Mouse (Mus musculus): ENCODE measurements around the gene Nptx1. TPM values are rescaled to one million over a fixed set of nuclear protein-coding genes. Genes with fewer than 3 reads are reported as not detected.

Nptx1 gene
- polyA plus RNA-seq, 1 experiment from 2014 or later = 20.7 TPM

- Histone ChIP-seq H3K27ac (replicated peaks) (no peak overlapping the region), H3K36me3 (no peaks in the 10 kb centered on the region), H3K4me2 (no peak overlapping the region), H3K9me3 (no peaks in the 10 kb centered on the region), H3K4me3 (no peak overlapping the region), H3K9ac (no peak overlapping the region), H3K27me3 (0 out of 2 replicates have a peak, but pooled peaks cover 2% of the 10 kb centered on the region), H3K4me1 (replicated peaks) (peaks cover 35% of the 10 kb centered on the region)
- no peak for ATAC-seq (ENCODE audit: low FRiP score, low read depth)
- 73% methylated on average over 9 of the region's 9 CpGs for WGBS
Measured at GRCm38 (mm10) chr11:119540560-119540959, 7.0 kb downstream of the Nptx1 start.

- Histone ChIP-seq H3K4me3 (no peak overlapping the region), H3K9ac (no peak overlapping the region), H3K4me2 (no peak overlapping the region), H3K36me3 (no peaks in the 10 kb centered on the region), H3K27ac (replicated peaks) (no peak overlapping the region), H3K4me1 (replicated peaks) (peaks cover 29% of the 10 kb centered on the region), H3K27me3 (no peaks in the 10 kb centered on the region), H3K9me3 (no peaks in the 10 kb centered on the region)
- WGBS = 31% methylated on average over 14 of the region's 14 CpGs
- no peak for ATAC-seq (ENCODE audit: low FRiP score, low read depth)
Measured at GRCm38 (mm10) chr11:119539944-119540343, 7.6 kb downstream of the Nptx1 start.

- Histone ChIP-seq H3K4me1 (replicated peaks) (peaks cover 6% of the 10 kb centered on the region), H3K36me3 (no peaks in the 10 kb centered on the region), H3K9me3 (no peaks in the 10 kb centered on the region), H3K27me3 (no peaks in the 10 kb centered on the region), H3K9ac (no peak overlapping the region), H3K27ac (replicated peaks) (no peak overlapping the region), H3K4me2 (no peak overlapping the region), H3K4me3 (no peak overlapping the region)
- ATAC-seq (ENCODE audit: low FRiP score, low read depth) = no peak
- 74% methylated on average over 7 of the region's 7 CpGs for WGBS
Measured at GRCm38 (mm10) chr11:119533745-119534144, 13.8 kb downstream of the Nptx1 start.

- peaks cover 6% of the 10 kb centered on the region for H3K4me1 ChIP-seq (replicated peaks)
- H3K4me3 ChIP-seq = no peak overlapping the region
- no peaks in the 10 kb centered on the region for H3K9me3 ChIP-seq
- H3K36me3 ChIP-seq = no peaks in the 10 kb centered on the region
- WGBS = 56% methylated on average over 8 of the region's 8 CpGs
- no peak overlapping the region for H3K4me2 ChIP-seq
- H3K9ac ChIP-seq = no peak overlapping the region
- ATAC-seq (ENCODE audit: low FRiP score, low read depth) = peak; percentile 30; the same call in 1 of the 2 replicates
- no peak overlapping the region for H3K27ac ChIP-seq (replicated peaks)
- no peaks in the 10 kb centered on the region for H3K27me3 ChIP-seq
Measured at GRCm38 (mm10) chr11:119532460-119532859, 15.1 kb downstream of the Nptx1 start.

GRCm38 (mm10) chr11:119528930-119529329 lies 18.6 kb downstream of the Nptx1 start:
- H3K4me2 ChIP-seq = no peak overlapping the region
- H3K4me3 ChIP-seq = no peak overlapping the region
- no peaks in the 10 kb centered on the region for H3K27me3 ChIP-seq
- H3K9me3 ChIP-seq = no peaks in the 10 kb centered on the region
- H3K27ac ChIP-seq (replicated peaks) = no peak overlapping the region
- H3K36me3 ChIP-seq = no peaks in the 10 kb centered on the region
- no peak overlapping the region for H3K9ac ChIP-seq
- ATAC-seq (ENCODE audit: low FRiP score, low read depth) = no peak
- H3K4me1 ChIP-seq (replicated peaks) = peaks cover 10% of the 10 kb centered on the region
- WGBS = 59% methylated on average over 11 of the region's 11 CpGs

- Histone ChIP-seq H3K27ac (replicated peaks) (no peak overlapping the region), H3K9me3 (no peaks in the 10 kb centered on the region), H3K36me3 (no peaks in the 10 kb centered on the region), H3K4me3 (no peak overlapping the region), H3K27me3 (no peaks in the 10 kb centered on the region), H3K9ac (no peak overlapping the region), H3K4me2 (no peak overlapping the region), H3K4me1 (replicated peaks) (peaks cover 4% of the 10 kb centered on the region)
- WGBS = 83% methylated on average over 14 of the region's 14 CpGs
- ATAC-seq (ENCODE audit: low FRiP score, low read depth) = no peak
Measured at GRCm38 (mm10) chr11:119526068-119526966, 21.2 kb downstream of the Nptx1 start.

GRCm38 (mm10) chr11:119524545-119524949 lies 23.0 kb downstream of the Nptx1 start:
- Histone ChIP-seq H3K4me2 (peak overlapping the region; percentile 67), H3K9ac (0 out of 2 replicates have a peak overlapping the region, but pooled peaks have one; percentile 35), H3K4me3 (peak overlapping the region; percentile 40), H3K36me3 (no peaks in the 10 kb centered on the region), H3K27me3 (no peaks in the 10 kb centered on the region), H3K27ac (replicated peaks) (peak overlapping the region; percentile 73), H3K9me3 (no peaks in the 10 kb centered on the region), H3K4me1 (replicated peaks) (peaks cover 4% of the 10 kb centered on the region)
- WGBS = 2% methylated on average over 33 of the region's 33 CpGs
- ATAC-seq (ENCODE audit: low FRiP score, low read depth) = peak; percentile 95

GRCm38 (mm10) chr11:119523392-119523791 lies 24.2 kb downstream of the Nptx1 start:
- Histone ChIP-seq H3K36me3 (no peaks in the 10 kb centered on the region), H3K27me3 (no peaks in the 10 kb centered on the region), H3K4me2 (no peak overlapping the region), H3K4me3 (no peak overlapping the region), H3K9me3 (no peaks in the 10 kb centered on the region), H3K9ac (no peak overlapping the region), H3K4me1 (replicated peaks) (peaks cover 4% of the 10 kb centered on the region), H3K27ac (replicated peaks) (no peak overlapping the region)
- no peak for ATAC-seq (ENCODE audit: low FRiP score, low read depth)
- whole genome bisulfite sequencing = 86% methylated on average over 3 of the region's 3 CpGs

GRCm38 (mm10) chr11:119522779-119523178 lies 24.8 kb downstream of the Nptx1 start:
- H3K4me3 ChIP-seq = no peak overlapping the region
- no peak overlapping the region for H3K4me2 ChIP-seq
- 52% methylated on average over 8 of the region's 8 CpGs for WGBS
- H3K9ac ChIP-seq = no peak overlapping the region
- H3K9me3 ChIP-seq = no peaks in the 10 kb centered on the region
- H3K36me3 ChIP-seq = no peaks in the 10 kb centered on the region
- H3K27ac ChIP-seq (replicated peaks) = no peak overlapping the region
- peak; percentile 28; the same call in 1 of the 2 replicates for ATAC-seq (ENCODE audit: low FRiP score, low read depth)
- H3K4me1 ChIP-seq (replicated peaks) = peaks cover 4% of the 10 kb centered on the region
- H3K27me3 ChIP-seq = no peaks in the 10 kb centered on the region

- H3K4me3 ChIP-seq = no peak overlapping the region
- H3K36me3 ChIP-seq = no peaks in the 10 kb centered on the region
Measured at GRCm38 (mm10) chr11:119521920-119522710, 25.4 kb downstream of the Nptx1 start.

GRCm38 (mm10) chr11:119520713-119521063 lies 26.9 kb downstream of the Nptx1 start:
- no peak overlapping the region for H3K4me3 ChIP-seq
- H3K9ac ChIP-seq = no peak overlapping the region
- no peak overlapping the region for H3K4me2 ChIP-seq
- H3K4me1 ChIP-seq (replicated peaks) = peaks cover 19% of the 10 kb centered on the region
- no peak overlapping the region for H3K27ac ChIP-seq (replicated peaks)
- H3K9me3 ChIP-seq = no peaks in the 10 kb centered on the region
- H3K36me3 ChIP-seq = no peaks in the 10 kb centered on the region
- H3K27me3 ChIP-seq = no peaks in the 10 kb centered on the region
- no peak for ATAC-seq (ENCODE audit: low FRiP score, low read depth)

More at GRCm38 (mm10) chr11:119521920-119522710, 25.4 kb downstream of the Nptx1 start:
- Histone ChIP-seq H3K27me3 (no peaks in the 10 kb centered on the region), H3K4me2 (no peak overlapping the region), H3K9ac (no peak overlapping the region), H3K9me3 (no peaks in the 10 kb centered on the region), H3K27ac (replicated peaks) (no peak overlapping the region), H3K4me1 (replicated peaks) (peaks cover 6% of the 10 kb centered on the region)
- WGBS = 84% methylated on average over 6 of the region's 6 CpGs
- peak; percentile 59; the same call in 1 of the 2 replicates for ATAC-seq (ENCODE audit: low FRiP score, low read depth)
